ENCODE assay signal across 27 mouse cellular contexts in genomic region chr10:89682157-89682556, GRCm38 (mm10). TPM values are rescaled to one million over a fixed set of nuclear protein-coding genes. Genes with fewer than 3 reads are reported as not detected.
DNase-seq lines count a peak whose midpoint lies in the region; ATAC-seq lines count a peak whose summit lies in the region.
"Had no signal": no experiment of that assay in that cellular context is flagged by ENCODE, and none has a peak within 500 bp of the region (broad histone marks: within the 10 kb centered on the region; RNA-seq: fewer than 3 reads in every experiment).

No protein-coding gene starts in this region.

- H3K27me3 ChIP-seq in liver, embryonic 12.5 days (replicated peaks) = no peaks in the 10 kb centered on the region
- no peaks in the 10 kb centered on the region for H3K27me3 ChIP-seq in liver, embryonic 11.5 days (replicated peaks; ENCODE audit: control insufficient read depth, insufficient read depth, low read length)
- no peaks in the 10 kb centered on the region for H3K27me3 ChIP-seq in megakaryocyte, embryonic 14.5 days (replicated peaks)
- H3K27me3 ChIP-seq: CH12.LX; embryonic facial prominence, embryonic 13.5 days; embryonic facial prominence, embryonic 15.5 days; forebrain, embryonic 12.5 days had no signal

- peaks cover 11% of the 10 kb centered on the region; the same call in 1 of the 2 replicates for H3K36me3 ChIP-seq in liver, embryonic 12.5 days
- peaks cover 3% of the 10 kb centered on the region; the same call in 1 of the 2 replicates for H3K36me3 ChIP-seq in liver, embryonic 11.5 days (ENCODE audit: control insufficient read depth, insufficient read depth, low read length)
- peaks cover 41% of the 10 kb centered on the region for H3K36me3 ChIP-seq in megakaryocyte, embryonic 14.5 days (replicated peaks; ENCODE audit: low read length)
- H3K36me3 ChIP-seq: embryonic facial prominence, embryonic 15.5 days had no signal

- peaks cover 66% of the 10 kb centered on the region for H3K4me1 ChIP-seq in liver, embryonic 12.5 days
- H3K4me1 ChIP-seq in liver, embryonic 11.5 days (replicated peaks; ENCODE audit: control insufficient read depth, insufficient read depth, low read length) = peaks cover 29% of the 10 kb centered on the region
- H3K4me1 ChIP-seq in megakaryocyte, embryonic 14.5 days = peaks cover 79% of the 10 kb centered on the region

- WGBS in liver, embryonic 12.5 days (ENCODE audit: insufficient replicate concordance) = 12% methylated on average over 1 of the region's 1 CpGs
- 29% methylated on average over 1 of the region's 1 CpGs for WGBS in liver, embryonic 11.5 days

- peak; percentile 70 for DNase-seq in heart, adult 11 months
- no peak for DNase-seq in heart, postnatal 4 days
- no peak for DNase-seq in liver, embryonic 11.5 days (ENCODE audit: low spot score)
- DNase-seq: adrenal gland, adult 2 months; adrenal gland, postnatal 10 days; adrenal gland, postnatal 25 days; B cell, adult 2 months; cerebellum, adult 11 months; cerebellum, adult 18-20 months; cerebellum, adult 8-10 months; cerebellum, adult 9-11 months; cerebellum, postnatal 14 days; cerebellum, postnatal 36 days; embryo, embryonic 11 days had no signal

- H3K9ac ChIP-seq in liver, embryonic 12.5 days = 0 out of 2 replicates have a peak overlapping the region, but pooled peaks have one; percentile 4
- H3K9ac ChIP-seq in liver, embryonic 11.5 days (ENCODE audit: low read depth, low read length) = no peak overlapping the region
- H3K9ac ChIP-seq: embryonic facial prominence, embryonic 13.5 days; embryonic facial prominence, embryonic 15.5 days; forebrain, embryonic 12.5 days had no signal

- ATAC-seq in liver, embryonic 12.5 days = no peak
- ATAC-seq in liver, embryonic 11.5 days (replicated peaks; ENCODE audit: low FRiP score) = no peak
- no peak for ATAC-seq in megakaryocyte, adult 5-6 weeks (ENCODE audit: poor library complexity, severe bottlenecking)
- ATAC-seq: CD4-positive, CD25-positive, alpha-beta regulatory T cell, adult 4 months; forebrain, embryonic 14.5 days; forebrain, embryonic 16.5 days had no signal

- 0 out of 2 replicates have a peak overlapping the region, but pooled peaks have one; percentile 24 for H3K4me2 ChIP-seq in liver, embryonic 12.5 days
- H3K4me2 ChIP-seq in liver, embryonic 11.5 days = no peak overlapping the region
- H3K4me2 ChIP-seq: embryonic facial prominence, embryonic 13.5 days; embryonic facial prominence, embryonic 15.5 days; forebrain, embryonic 12.5 days had no signal

- H3K9me3 ChIP-seq in liver, embryonic 12.5 days (replicated peaks) = no peaks in the 10 kb centered on the region
- no peaks in the 10 kb centered on the region for H3K9me3 ChIP-seq in liver, embryonic 11.5 days (ENCODE audit: control insufficient read depth, low read length)
- H3K9me3 ChIP-seq in megakaryocyte, embryonic 14.5 days = no peaks in the 10 kb centered on the region
- H3K9me3 ChIP-seq: embryonic facial prominence, embryonic 13.5 days; embryonic facial prominence, embryonic 15.5 days; forebrain, embryonic 10.5 days; forebrain, embryonic 12.5 days; G1E had no signal

- no peak overlapping the region for H3K4me3 ChIP-seq in liver, embryonic 12.5 days
- H3K4me3 ChIP-seq in liver, embryonic 11.5 days (ENCODE audit: low read depth, low read length) = no peak overlapping the region
- H3K4me3 ChIP-seq in megakaryocyte, embryonic 14.5 days (replicated peaks) = peak overlapping the region; percentile 8
- H3K4me3 ChIP-seq: embryonic facial prominence, embryonic 13.5 days; embryonic facial prominence, embryonic 15.5 days; erythroblast, embryonic 14.5 days; forebrain, embryonic 10.5 days; forebrain, embryonic 12.5 days had no signal

- H3K27ac ChIP-seq in liver, embryonic 12.5 days = peak overlapping the region; percentile 54; the same call in 1 of the 2 replicates
- no peak overlapping the region for H3K27ac ChIP-seq in liver, embryonic 11.5 days (ENCODE audit: low read depth, low read length)
- H3K27ac ChIP-seq: embryonic facial prominence, embryonic 13.5 days; embryonic facial prominence, embryonic 15.5 days; forebrain, embryonic 10.5 days; forebrain, embryonic 12.5 days had no signal

RNA-seq across cellular contexts. Expression of gene Scyl2, which starts 3.9 kb away (rescaled TPM):
- 10 to 100 TPM; 21.4 to 22.1 TPM for total RNA-seq in heart, postnatal 4 days (2021)
- 6.2 and 7.4 TPM in 2 replicates for polyA plus RNA-seq in liver, embryonic 12.5 days (2016; fragmentation: Nextera tagmentation; extraction: Ambion mirVana)
- polyA plus RNA-seq in liver, embryonic 11.5 days (2014; fragmentation: Nextera tagmentation; extraction: Ambion mirVana) = 11.7 and 13.3 TPM in 2 replicates
- 6.3 and 10.0 TPM in 2 replicates for polyA plus RNA-seq in megakaryocyte, embryonic 14.5 days (2012; ENCODE audit: insufficient read depth, low replicate concordance)
- total RNA-seq in megakaryocyte, adult 5-6 weeks (2015) = 28.4 and 30.3 TPM in 2 replicates
- total RNA-seq in megakaryocyte, adult 5-6 weeks (2017) = 32.8 and 33.6 TPM in 2 replicates

RNA-seq across cellular contexts. Expression of gene Actr6, which starts 49.9 kb away (rescaled TPM):
- 1 to 10 TPM; 8.1 to 9.8 TPM for total RNA-seq in heart, postnatal 4 days (2021)
- 19.1 and 21.5 TPM in 2 replicates for polyA plus RNA-seq in liver, embryonic 12.5 days (2016; fragmentation: Nextera tagmentation; extraction: Ambion mirVana)
- polyA plus RNA-seq in liver, embryonic 11.5 days (2014; fragmentation: Nextera tagmentation; extraction: Ambion mirVana) = 29.3 and 33.2 TPM in 2 replicates
- polyA plus RNA-seq in megakaryocyte, embryonic 14.5 days (2012; ENCODE audit: insufficient read depth, low replicate concordance) = 1.5 TPM in 1 of 2 replicates, not detected in the other
- 20.1 and 27.0 TPM in 2 replicates for total RNA-seq in megakaryocyte, adult 5-6 weeks (2015)
- total RNA-seq in megakaryocyte, adult 5-6 weeks (2017) = 12.1 and 14.8 TPM in 2 replicates
